Comparison of ENCODE assay signal across 9 mouse cellular contexts in the genomic region with DNA sequence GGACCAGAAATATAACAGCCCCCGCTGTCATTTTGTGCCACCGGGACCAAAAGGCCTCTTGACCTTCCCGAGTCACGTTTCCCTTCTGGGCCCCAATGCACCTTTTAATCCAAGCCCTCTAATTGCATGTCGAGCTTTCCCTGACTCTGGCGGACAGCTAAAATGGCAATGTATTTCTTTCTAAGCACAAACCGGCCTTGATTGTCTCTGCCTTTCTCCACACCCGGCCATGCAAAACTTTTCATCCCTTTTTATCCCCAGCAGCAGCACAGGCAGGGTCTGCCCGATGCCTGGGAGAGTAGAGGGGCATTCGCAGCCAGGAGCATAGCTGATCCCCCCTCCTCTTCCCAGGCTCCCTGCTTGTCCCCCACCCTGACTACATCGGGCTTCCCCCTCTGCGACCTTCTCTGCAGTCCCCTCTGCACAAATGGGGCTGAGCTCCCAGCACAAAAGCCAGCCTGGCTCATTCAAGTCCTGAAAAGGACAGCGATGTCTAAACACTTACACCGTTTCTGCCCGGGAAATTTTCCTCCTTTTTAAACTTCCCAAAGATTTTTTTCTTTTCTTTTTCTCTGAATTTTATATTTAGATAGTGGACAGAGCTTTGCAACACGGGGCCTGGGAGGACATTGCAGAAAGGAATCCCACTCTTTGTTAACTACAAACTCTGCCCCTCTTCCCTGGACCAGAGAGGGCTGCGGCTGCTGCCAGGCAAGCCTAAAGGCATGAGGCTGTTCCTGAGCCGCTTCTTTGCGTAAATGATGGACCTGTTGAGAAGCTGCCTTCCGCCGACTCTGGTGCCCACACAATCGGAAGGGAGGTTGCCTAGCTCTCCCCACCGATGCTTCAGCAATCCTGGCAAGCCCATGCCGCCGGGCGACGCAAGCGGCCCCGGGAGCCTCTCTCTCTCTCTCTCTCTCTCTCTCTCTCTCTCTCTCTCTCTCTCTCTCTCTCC. TPM values are rescaled to one million over a fixed set of nuclear protein-coding genes. Genes with fewer than 3 reads are reported as not detected.
DNase-seq lines count a peak whose midpoint lies in the region; ATAC-seq lines count a peak whose summit lies in the region.
"Had no signal": no experiment of that assay in that cellular context is flagged by ENCODE, and none has a peak within 500 bp of the region (broad histone marks: within the 10 kb centered on the region; RNA-seq: fewer than 3 reads in every experiment).

No protein-coding gene starts in this region.

- H3K9ac ChIP-seq in heart, embryonic 16.5 days (ENCODE audit: low read length): no peak overlapping the region
- peak overlapping the region; percentile 78 for H3K9ac ChIP-seq in hindbrain, embryonic 14.5 days
- H3K9ac ChIP-seq in neural tube, embryonic 12.5 days: peak overlapping the region; percentile 47

- DNase-seq in heart, adult 8-10 months (ENCODE audit: low spot score): no peak
- peak; percentile 47 for DNase-seq in hindbrain, embryonic 14.5 days (ENCODE audit: low spot score)
- DNase-seq in cerebellum, adult 18-20 months: no peak
- DNase-seq in gastrocnemius, adult 18-20 months (ENCODE audit: low spot score): no peak
- no peak for DNase-seq in adrenal gland, adult 2 months

- no peak overlapping the region for H3K27ac ChIP-seq in heart, embryonic 16.5 days (ENCODE audit: low read length)
- no peak overlapping the region for H3K27ac ChIP-seq in brown adipose tissue, adult 24 weeks (replicated peaks; ENCODE audit: low read depth, low read length)
- peak overlapping the region; percentile 33 for H3K27ac ChIP-seq in hindbrain, embryonic 14.5 days
- peak overlapping the region; percentile 20; the same call in 1 of the 2 replicates for H3K27ac ChIP-seq in neural tube, embryonic 12.5 days

- H3K9me3 ChIP-seq in heart, embryonic 16.5 days (replicated peaks; ENCODE audit: control insufficient read depth, low read length): no peaks in the 10 kb centered on the region
- no peaks in the 10 kb centered on the region for H3K9me3 ChIP-seq in hindbrain, embryonic 14.5 days (ENCODE audit: control insufficient read depth, low read length)
- H3K9me3 ChIP-seq in neural tube, embryonic 12.5 days: no peaks in the 10 kb centered on the region

- peak overlapping the region; percentile 78 for H3K4me3 ChIP-seq in heart, embryonic 16.5 days (ENCODE audit: low read length)
- H3K4me3 ChIP-seq in brown adipose tissue, adult 24 weeks (ENCODE audit: insufficient read depth, low read depth, low read length): peak overlapping the region; percentile 55
- peak overlapping the region; percentile 66 for H3K4me3 ChIP-seq in hindbrain, embryonic 14.5 days (replicated peaks; ENCODE audit: low read length)
- H3K4me3 ChIP-seq in neural tube, embryonic 12.5 days: peak overlapping the region; percentile 63

- peaks cover 16% of the 10 kb centered on the region for H3K4me1 ChIP-seq in heart, embryonic 16.5 days (ENCODE audit: control insufficient read depth, insufficient read depth, low read length)
- no peaks in the 10 kb centered on the region for H3K4me1 ChIP-seq in brown adipose tissue, adult 24 weeks (ENCODE audit: control insufficient read depth, insufficient read depth, insufficient read length, low read length)
- H3K4me1 ChIP-seq in hindbrain, embryonic 14.5 days (replicated peaks; ENCODE audit: control insufficient read depth, insufficient read depth, low read length): peaks cover 26% of the 10 kb centered on the region
- H3K4me1 ChIP-seq in neural tube, embryonic 12.5 days: peaks cover 25% of the 10 kb centered on the region

- no peaks in the 10 kb centered on the region for H3K36me3 ChIP-seq in heart, embryonic 16.5 days (ENCODE audit: control insufficient read depth, insufficient read depth)
- H3K36me3 ChIP-seq in hindbrain, embryonic 14.5 days (replicated peaks; ENCODE audit: control insufficient read depth, insufficient read depth): no peaks in the 10 kb centered on the region
- H3K36me3 ChIP-seq in neural tube, embryonic 12.5 days: peaks cover 4% of the 10 kb centered on the region; the same call in 1 of the 2 replicates

- no peak for ATAC-seq in heart, embryonic 16.5 days (replicated peaks; ENCODE audit: extremely low read depth, insufficient read depth, low FRiP score)
- ATAC-seq in hindbrain, embryonic 14.5 days (ENCODE audit: low FRiP score): no peak
- ATAC-seq in neural tube, embryonic 12.5 days (ENCODE audit: low FRiP score, low read depth): no peak

- WGBS in heart, embryonic 16.5 days: 8% methylated on average over 29 of the region's 29 CpGs
- WGBS in hindbrain, embryonic 14.5 days: 2% methylated on average over 29 of the region's 29 CpGs
- WGBS in neural tube, embryonic 12.5 days: 3% methylated on average over 29 of the region's 29 CpGs

- peak overlapping the region; percentile 100 for H3K4me2 ChIP-seq in heart, embryonic 16.5 days (ENCODE audit: low read depth, low read length)
- peak overlapping the region; percentile 98 for H3K4me2 ChIP-seq in hindbrain, embryonic 14.5 days (replicated peaks)
- H3K4me2 ChIP-seq in neural tube, embryonic 12.5 days (replicated peaks): peak overlapping the region; percentile 98

- peaks cover 68% of the 10 kb centered on the region for H3K27me3 ChIP-seq in heart, embryonic 16.5 days (ENCODE audit: control insufficient read depth, insufficient read depth, low read length)
- H3K27me3 ChIP-seq in hindbrain, embryonic 14.5 days (ENCODE audit: control insufficient read depth, insufficient read depth, low read length): peaks cover 62% of the 10 kb centered on the region
- H3K27me3 ChIP-seq in neural tube, embryonic 12.5 days (replicated peaks): peaks cover 78% of the 10 kb centered on the region

RNA-seq across cellular contexts. Expression of gene Inhbb, which starts 2.6 kb away (rescaled TPM):
- polyA plus RNA-seq in heart, embryonic 16.5 days (2015; fragmentation: Nextera tagmentation; extraction: Ambion mirVana): 0.39 and 0.46 TPM in 2 replicates
- total RNA-seq in heart, adult 8-10 months (2022): 1 to 10 TPM in 3 of 4 experiments, under 1 TPM in 1; 0.60 to 2.3 (median 1.1) TPM
- 1.2 and 3.3 TPM in 2 replicates for polyA plus RNA-seq in brown adipose tissue, adult 24 weeks (2012; ENCODE audit: insufficient read depth, insufficient read length, missing spikeins)
- 1.8 and 2.7 TPM in 2 replicates for polyA plus RNA-seq in hindbrain, embryonic 14.5 days (2014; fragmentation: Nextera tagmentation; extraction: Ambion mirVana)
- polyA plus RNA-seq in neural tube, embryonic 12.5 days (2016; fragmentation: Nextera tagmentation; extraction: Ambion mirVana): 2.1 and 3.0 TPM in 2 replicates
- 1 to 10 TPM in 1 of 2 experiments, under 1 TPM in 1; 0.82 to 1.7 TPM for total RNA-seq in gastrocnemius, adult 18-20 months (2021)
- 1 to 10 TPM; 1.9 to 3.1 TPM for total RNA-seq in adrenal gland, adult 2 months (2021)
- polyA plus RNA-seq in adrenal gland, adult 2 months (2012; rRNA removed): 6.2 and 6.5 TPM in 2 replicates
- total RNA-seq: MEL had no signal

Comparison
In these comparisons a context has a peak if more than half of its experiments do, and no peak if none do; other contexts are left out.
1. H3K27ac ChIP-seq: peak in hindbrain, embryonic 14.5 days (single experiment) and neural tube, embryonic 12.5 days (single experiment); none in heart, embryonic 16.5 days (single experiment) and brown adipose tissue, adult 24 weeks (single experiment).
2. Peak in every context shown above with its lines, with median percentiles within 50 percentile points of each other: H3K4me2 ChIP-seq and H3K4me3 ChIP-seq.